Mouse (Mus musculus) small intestine, adult 2 months (tissue): ENCODE data around the gene Phip. TPM values are rescaled to one million over a fixed set of nuclear protein-coding genes. Genes with fewer than 3 reads are reported as not detected.

Source experiments
- H3K27ac ChIP-seq: fragments of 200-500 bp; 2 replicates; pipeline ENCODE4 v1.5.1; 2012; ENCODE audit warnings: low read depth, low read length, control low read depth, inconsistent platforms; ENCODE audit not compliant: insufficient read depth
- H3K27me3 ChIP-seq: fragments of 200-500 bp; 2 replicates; pipeline ENCODE4 v1.6.1; 2012; ENCODE audit warnings: mild to moderate bottlenecking, moderate library complexity, low read length, inconsistent platforms; ENCODE audit not compliant: control insufficient read depth, insufficient read depth
- H3K36me3 ChIP-seq: fragments of 200-500 bp; 2 replicates; pipeline ENCODE4 v1.6.1; 2012; ENCODE audit warnings: mild to moderate bottlenecking, low read length, control low read depth, inconsistent platforms; ENCODE audit not compliant: control insufficient read depth, insufficient read depth
- H3K4me1 ChIP-seq: fragments of 200-500 bp; 2 replicates; pipeline ENCODE4 v1.6.1; 2012; ENCODE audit warnings: low read length, inconsistent platforms, mixed read lengths; ENCODE audit not compliant: control insufficient read depth, insufficient read depth, insufficient read length
- H3K4me3 ChIP-seq: fragments of 200-500 bp; 2 replicates; pipeline ENCODE4 v1.5.1; 2012; ENCODE audit warnings: low read depth, mild to moderate bottlenecking, control low read depth, inconsistent platforms, low read length, moderate library complexity
- CTCF ChIP-seq: fragments of 200-500 bp; IDR thresholded peaks from 2 replicates; pipeline ENCODE4 v1.5.1; 2012; ENCODE audit warnings: low read depth, mild to moderate bottlenecking, control low read depth, inconsistent platforms, low read length, moderate library complexity, mixed read lengths; ENCODE audit not compliant: insufficient replicate concordance, insufficient read length; ENCODE audit errors: extremely low read depth
- POLR2A ChIP-seq: fragments of 200-500 bp; IDR thresholded peaks from 2 replicates; pipeline ENCODE4 v1.6.1; 2012; ENCODE audit warnings: low read depth, mild to moderate bottlenecking, control low read depth, inconsistent platforms, low read length, moderate library complexity
- WGBS: fragments of 180-500 bp; shearing (Covaris S2); methylation state at CpG from one replicate; pipeline ENCODE4 v1.1.7; 2018; 5-methylcytosine and 5-hydroxymethylcytosine counted together
- polyA plus RNA-seq: library from polyadenylated mRNA; depleted of rRNA; stranded (reverse); fragments of >200 nt; gene quantifications from 2 replicates; pipeline ENCODE4 v1.2.3, GENCODE M21; 2012

Gene Phip
- polyA plus RNA-seq, 1 experiment, result 1.3 TPM

DNA sequence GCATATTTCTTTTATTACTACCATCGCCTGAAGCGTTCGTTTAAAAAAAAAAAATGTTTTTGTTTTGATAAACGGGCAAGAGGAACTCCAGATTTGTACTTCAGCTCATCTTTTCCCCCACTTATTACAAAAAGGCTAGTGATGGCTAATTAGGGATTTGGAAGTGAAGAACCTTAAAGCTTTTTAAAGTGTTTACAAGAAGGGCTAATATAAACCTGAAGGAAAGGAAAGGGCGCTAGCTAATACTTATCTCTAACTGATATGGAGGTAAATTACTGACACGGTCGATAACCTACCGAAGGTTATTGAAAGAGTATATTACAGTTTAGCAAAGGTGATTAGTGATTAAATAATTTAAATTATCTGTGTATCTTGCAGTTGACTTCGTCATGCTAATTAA, 903 bp upstream of the Phip start:
- 2% methylated on average over 9 of the region's 9 CpGs for WGBS
- Histone ChIP-seq H3K27ac (0 out of 2 replicates have a peak overlapping the region, but pooled peaks have one; percentile 94), H3K4me1 (peaks cover 3% of the 10 kb centered on the region; the same call in 1 of the 2 replicates)

DNA sequence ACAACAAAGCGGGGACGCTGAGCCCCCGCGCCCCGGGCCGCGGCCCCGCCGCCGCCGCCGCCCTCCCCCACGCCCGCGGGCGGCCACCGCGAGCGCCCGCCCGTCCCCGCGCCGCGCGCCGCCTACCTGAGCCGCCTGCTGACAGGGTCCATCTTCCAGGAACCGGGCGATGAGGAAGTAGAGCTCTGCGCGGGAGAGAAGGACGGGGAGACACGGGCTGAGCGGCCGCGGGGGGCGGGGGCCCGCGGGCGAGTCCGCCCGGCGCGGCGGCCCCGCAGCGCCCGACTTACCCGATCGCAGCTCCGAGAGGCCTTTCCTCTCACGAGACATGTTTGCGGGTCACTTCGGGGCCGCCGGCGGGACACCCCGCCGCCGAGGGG, 364 bp downstream of the Phip start:
- WGBS, result 0% methylated on average over 30 of the region's 61 CpGs
- Histone ChIP-seq H3K27ac (peak overlapping the region; percentile 87), H3K27me3 (no peaks in the 10 kb centered on the region), H3K36me3 (peaks cover 5% of the 10 kb centered on the region; the same call in 1 of the 2 replicates), H3K4me3 (peak overlapping the region; percentile 97), H3K4me1 (peaks cover 3% of the 10 kb centered on the region; the same call in 1 of the 2 replicates)
- TF ChIP-seq POLR2A, result no peak
- TF ChIP-seq CTCF, result no peak

More for the DNA sequence above, 903 bp upstream of the Phip start:
- H3K36me3 ChIP-seq, result 0 out of 2 replicates have a peak, but pooled peaks cover 3% of the 10 kb centered on the region
- H3K27me3 ChIP-seq, result no peaks in the 10 kb centered on the region
- TF ChIP-seq CTCF, result no peak
- TF ChIP-seq POLR2A, result no peak
- H3K4me3 ChIP-seq, result peak overlapping the region; percentile 97; the same call in 1 of the 2 replicates

DNA sequence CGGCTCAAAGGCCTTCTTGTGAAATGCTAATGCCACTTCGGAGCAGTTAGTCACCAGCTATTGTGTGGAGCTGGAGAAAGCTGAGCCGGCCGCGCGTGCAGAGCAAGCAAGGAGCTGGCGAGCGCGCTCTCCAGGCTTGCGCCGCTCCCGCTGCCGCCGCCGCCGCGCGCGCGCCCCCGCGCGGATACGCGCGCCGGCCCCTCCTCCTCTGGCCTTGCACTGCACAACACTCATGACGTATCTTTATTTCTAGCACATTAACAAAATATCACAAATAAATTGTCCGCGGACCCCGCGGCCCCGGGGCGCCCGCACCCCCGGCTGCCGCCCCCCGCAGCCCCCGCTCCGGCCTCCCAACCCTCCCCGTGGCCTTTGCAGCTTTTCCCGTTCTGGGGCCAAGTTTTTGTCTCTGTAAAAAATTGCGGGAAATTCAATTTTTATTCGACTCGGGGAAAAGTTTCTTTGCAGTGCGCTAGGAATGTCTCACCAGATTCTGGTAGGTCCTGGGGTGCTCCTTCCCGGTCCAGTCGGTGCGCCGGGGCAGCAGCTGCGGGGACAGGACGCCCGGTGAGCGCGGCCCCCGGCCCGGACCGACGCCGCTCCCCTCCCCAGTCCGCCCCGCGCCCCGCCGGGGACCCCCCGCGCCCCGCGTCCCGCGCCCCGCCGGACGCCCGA, 992 bp downstream of the Phip start:
- no peak for TF ChIP-seq CTCF
- TF ChIP-seq POLR2A, result no peak
- H3K36me3 ChIP-seq, result peaks cover 5% of the 10 kb centered on the region; the same call in 1 of the 2 replicates
- no peaks in the 10 kb centered on the region for H3K27me3 ChIP-seq
- peak overlapping the region; percentile 97 for H3K4me3 ChIP-seq
- WGBS, result 1% methylated on average over 75 of the region's 75 CpGs
- H3K4me1 ChIP-seq, result peaks cover 3% of the 10 kb centered on the region; the same call in 1 of the 2 replicates
- no peak overlapping the region for H3K27ac ChIP-seq

- TF ChIP-seq POLR2A, result no peak
- TF ChIP-seq CTCF, result no peak
- H3K4me1 ChIP-seq, result peaks cover 3% of the 10 kb centered on the region; the same call in 1 of the 2 replicates
- WGBS, result 6% methylated on average over 8 of the region's 8 CpGs
- no peaks in the 10 kb centered on the region for H3K27me3 ChIP-seq
- peak overlapping the region; percentile 33; the same call in 1 of the 2 replicates for H3K27ac ChIP-seq
- no peak overlapping the region for H3K4me3 ChIP-seq
- H3K36me3 ChIP-seq, result peaks cover 5% of the 10 kb centered on the region; the same call in 1 of the 2 replicates
Observed at GRCm38 (mm10) chr9:82973321-82973892, 1.9 kb downstream of the Phip start.

DNA sequence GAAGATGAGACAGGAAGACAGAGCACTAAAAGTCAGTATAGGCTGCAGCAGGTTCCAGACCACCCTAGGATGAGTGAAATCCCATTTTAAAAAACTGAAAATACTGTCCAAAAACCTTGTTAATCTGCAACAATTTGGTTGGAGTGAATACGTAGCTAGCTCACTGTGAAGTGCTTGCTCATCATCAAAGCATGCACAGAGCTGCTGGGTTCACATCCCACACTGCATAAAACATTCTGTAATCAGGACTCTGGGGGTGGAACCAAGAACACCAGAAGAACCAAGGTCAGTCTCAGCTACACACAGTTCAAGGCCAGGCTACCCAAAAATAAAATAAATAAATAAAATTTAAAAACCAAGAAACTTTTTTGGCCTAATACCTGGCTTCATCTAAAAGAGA, 3.9 kb downstream of the Phip start:
- no peak for TF ChIP-seq CTCF
- no peak for TF ChIP-seq POLR2A
- Histone ChIP-seq H3K4me1 (peaks cover 3% of the 10 kb centered on the region; the same call in 1 of the 2 replicates), H3K36me3 (peaks cover 5% of the 10 kb centered on the region; the same call in 1 of the 2 replicates), H3K27ac (no peak overlapping the region), H3K27me3 (no peaks in the 10 kb centered on the region), H3K4me3 (no peak overlapping the region)
- 74% methylated on average over 1 of the region's 1 CpGs for WGBS

DNA sequence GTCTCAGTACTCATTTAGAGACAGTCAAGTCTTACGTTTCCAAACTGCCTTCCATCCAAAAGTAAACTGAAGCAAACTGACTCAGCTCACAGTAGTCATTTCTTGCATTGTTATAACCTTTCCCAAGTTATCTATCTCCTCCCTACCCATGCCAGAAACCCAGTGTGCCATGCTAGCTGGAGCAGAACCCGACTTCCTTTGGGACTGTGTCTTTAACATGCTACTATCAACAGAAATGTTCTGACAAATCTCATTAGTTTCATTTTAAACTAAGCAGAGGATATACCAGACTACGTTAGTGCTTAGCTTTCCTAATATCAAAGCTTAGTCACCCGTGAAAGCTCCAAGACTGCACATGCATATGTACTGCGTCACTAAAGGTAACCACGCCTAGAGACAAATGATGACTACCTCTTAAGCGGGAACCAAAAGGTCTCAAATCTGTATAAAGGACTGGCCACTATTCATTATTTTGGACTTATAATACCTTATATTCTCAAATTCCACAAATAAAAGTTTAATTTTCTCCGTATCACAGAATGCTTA, 8.2 kb downstream of the Phip start:
- H3K36me3 ChIP-seq, result peaks cover 5% of the 10 kb centered on the region; the same call in 1 of the 2 replicates
- H3K4me3 ChIP-seq, result no peak overlapping the region
- no peak for TF ChIP-seq CTCF
- no peak for TF ChIP-seq POLR2A
- no peak overlapping the region for H3K27ac ChIP-seq
- no peaks in the 10 kb centered on the region for H3K4me1 ChIP-seq
- no peaks in the 10 kb centered on the region for H3K27me3 ChIP-seq
- 74% methylated on average over 8 of the region's 8 CpGs for WGBS

- no peak overlapping the region for H3K27ac ChIP-seq
- no peak overlapping the region for H3K4me3 ChIP-seq
- no peaks in the 10 kb centered on the region for H3K27me3 ChIP-seq
- TF ChIP-seq CTCF (no peak), POLR2A (no peak)
- H3K36me3 ChIP-seq, result peaks cover 11% of the 10 kb centered on the region
- no peaks in the 10 kb centered on the region for H3K4me1 ChIP-seq
- 74% methylated on average over 4 of the region's 4 CpGs for WGBS
Observed at GRCm38 (mm10) chr9:82963981-82964380, 11.3 kb downstream of the Phip start.
